Mouse (Mus musculus) liver, embryonic 14.5 days (tissue): ENCODE measurements around the gene Cox4i2.

Source experiments
- CTCF ChIP-seq: IDR thresholded peaks from 2 replicates; pipeline ENCODE4 v1.5.1; 2016; ENCODE audit warnings: antibody characterized with exemption, low read depth, control low read depth
- EP300 ChIP-seq: IDR thresholded peaks from 2 replicates; pipeline ENCODE4 v1.6.1; 2016; ENCODE audit warnings: antibody characterized with exemption, low read depth

- TF ChIP-seq EP300 = peak; percentile 98
- TF ChIP-seq CTCF = no peak
These were observed 60.4 kb downstream of the Cox4i2 start for GRCm38 (mm10) chr2:152814213-152814874.
